Mouse (Mus musculus): Measurements from ENCODE around the gene Cabin1.

- TF ChIP-seq CTCF (IDR thresholded peaks at IDR 0.05; ENCODE audit: low read depth, low read length) (no peak), POLR2A (IDR thresholded peaks at IDR 0.05; ENCODE audit: borderline replicate concordance, low read depth, low read length) (no peak)
These were observed 70.5 kb downstream of the Cabin1 start for GRCm38 (mm10) chr10:75693451-75694233.
